ENCODE assay signal across 8 mouse cellular contexts in genomic region chr17:24527723-24528559, GRCm38 (mm10). TPM values are rescaled to one million over a fixed set of nuclear protein-coding genes. Genes with fewer than 3 reads are reported as not detected.
DNase-seq lines count a peak whose midpoint lies in the region; ATAC-seq and TF ChIP-seq lines count a peak whose summit lies in the region.

Gene Traf7, minus strand, starts transcription at chr17:24527938.

- H3K4me2 ChIP-seq in hindbrain, embryonic 13.5 days = peak within 1 kb of the TSS; percentile 83

- H3K27me3 ChIP-seq in Patski = no peaks in the 10 kb centered on the region
- peaks cover 10% of the 10 kb centered on the region; the same call in 1 of the 2 replicates for H3K27me3 ChIP-seq in hindbrain, embryonic 13.5 days

- H3K36me3 ChIP-seq in hindbrain, embryonic 13.5 days = peaks cover 22% of the 10 kb centered on the region

- H3K9ac ChIP-seq in hindbrain, embryonic 13.5 days = peak within 1 kb of the TSS; percentile 85

- CTCF ChIA-PET in Patski (lab: Charles Lee) = interaction anchor here (1.0 to 1.3 kb wide), 5 partner anchors 11 to 141 kb away, joined by 3 to 6 read pairs (median 4); partner anchors contain the start of gene Zfp598

- WGBS in hindbrain, embryonic 13.5 days = under 1% methylated on average over 40 of the region's 40 CpGs

- peak; percentile 97 for ATAC-seq in Patski
- peak; percentile 97 for ATAC-seq in hindbrain, embryonic 13.5 days (ENCODE audit: low FRiP score)

- POLR2A ChIA-PET in Patski (lab: Charles Lee) = interaction anchor here (1.1 to 1.2 kb wide), 2 partner anchors 15 to 49 kb away, joined by 3 to 4 read pairs; partner anchors contain the start of gene Mlst8

- no peak for TF ChIP-seq CTCF in Patski (IDR thresholded peaks at IDR 0.05)

- DNase-seq in Patski (ENCODE audit: low read depth, low spot score) = peak; percentile 99
- peak; percentile 92 to 93 for DNase-seq in cerebellum, postnatal 14 days
- DNase-seq in frontal cortex, postnatal 14 days (ENCODE audit: low spot score in 2 of 2) = peak; percentile 87 to 96
- DNase-seq in layer of hippocampus, postnatal 25 days (ENCODE audit: extremely low spot score in 1 of 2, low spot score in 1 of 2) = peak; percentile 75 to 77
- DNase-seq in lung, postnatal 25 days (ENCODE audit: low spot score) = peak; percentile 100
- DNase-seq in retina, embryonic 14.5 days (ENCODE audit: low spot score) = peak; percentile 99
- DNase-seq in thymus, postnatal 4 days = peak; percentile 87

- peak within 1 kb of the TSS; percentile 87 for H3K27ac ChIP-seq in hindbrain, embryonic 13.5 days

- in situ Hi-C loops in Patski (cut with MboI; ENCODE audit: low pct_unique_long_range_greater_than_20kb) = loop anchor here (5.0 kb wide), 1 partner anchor 46 kb away; no protein-coding TSS in a partner anchor

- peaks cover 71% of the 10 kb centered on the region for H3K4me1 ChIP-seq in hindbrain, embryonic 13.5 days (replicated peaks)

- peak within 1 kb of the TSS; percentile 64 for H3K4me3 ChIP-seq in hindbrain, embryonic 13.5 days

- no peaks in the 10 kb centered on the region for H3K9me3 ChIP-seq in hindbrain, embryonic 13.5 days

RNA-seq across cellular contexts. Expression of gene Traf7, which starts in this region (rescaled TPM):
- 154 TPM for polyA plus RNA-seq in Patski (2021)
- polyA plus RNA-seq in hindbrain, embryonic 13.5 days (2015; fragmentation: Nextera tagmentation; extraction: Ambion mirVana) = 86.0 and 89.9 TPM in 2 replicates
- 10 to 100 TPM; 69.9 to 88.9 TPM for total RNA-seq in layer of hippocampus, postnatal 25 days (2021)

Comparison
In these comparisons a context has a peak if more than half of its experiments do, and no peak if none do; other contexts are left out.
1. Peak in every context shown above with its lines: DNase-seq, ATAC-seq, H3K4me3 ChIP-seq and H3K27ac ChIP-seq.